Mouse (Mus musculus) ES-Bruce4 (cell line): ENCODE measurements around the gene A330070K13Rik.

ENCODE experiments used
- CTCF ChIP-seq: IDR thresholded peaks from one replicate; pipeline ENCODE4 v1.8.1; 2011; ENCODE audit warnings: low read depth, low read length
- EP300 ChIP-seq: IDR thresholded peaks from 2 replicates; pipeline ENCODE4 v1.6.1; 2011; ENCODE audit warnings: low read depth, low read length; ENCODE audit not compliant: insufficient read depth

- no peak for TF ChIP-seq CTCF
- TF ChIP-seq EP300 = no peak
Observed at GRCm38 (mm10) chr5:130368236-130368635, 16.2 kb downstream of the A330070K13Rik start.
